Mouse (Mus musculus): ENCODE data around the gene Cd81.
A peak's percentile ranks its signal among the peaks of the same experiment; 100 is the strongest.

Gene Cd81

DNA sequence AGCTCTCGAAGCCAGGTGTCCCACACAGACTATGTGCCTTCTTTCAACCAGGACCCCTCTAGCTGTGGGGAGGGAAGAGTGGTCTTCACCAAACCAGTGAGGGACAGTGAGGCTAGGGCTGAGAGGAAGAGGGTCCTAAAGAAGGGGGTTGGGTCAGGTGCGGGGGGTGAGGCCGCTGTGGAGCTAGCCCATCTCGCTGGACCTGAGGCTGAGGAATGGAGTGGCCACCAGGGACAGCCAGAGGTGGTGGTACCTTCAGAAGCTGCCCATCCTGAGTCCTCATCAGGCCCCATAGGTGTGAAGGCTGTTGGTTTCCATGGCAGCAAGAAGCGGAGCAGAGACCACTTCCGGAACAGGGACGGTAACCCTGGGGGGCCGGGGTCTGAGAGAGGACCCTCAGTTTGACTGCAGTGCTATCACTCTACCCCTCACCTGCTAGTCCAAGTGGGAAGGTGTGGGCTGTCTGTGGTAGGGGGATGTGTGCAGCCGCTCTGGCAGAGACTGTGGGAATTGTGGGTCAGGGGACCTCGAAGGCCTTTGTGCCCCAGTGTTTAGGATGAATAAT, 18.0 kb downstream of the Cd81 start:
- no peak for DNase-seq (ENCODE audit: low spot score)

DNA sequence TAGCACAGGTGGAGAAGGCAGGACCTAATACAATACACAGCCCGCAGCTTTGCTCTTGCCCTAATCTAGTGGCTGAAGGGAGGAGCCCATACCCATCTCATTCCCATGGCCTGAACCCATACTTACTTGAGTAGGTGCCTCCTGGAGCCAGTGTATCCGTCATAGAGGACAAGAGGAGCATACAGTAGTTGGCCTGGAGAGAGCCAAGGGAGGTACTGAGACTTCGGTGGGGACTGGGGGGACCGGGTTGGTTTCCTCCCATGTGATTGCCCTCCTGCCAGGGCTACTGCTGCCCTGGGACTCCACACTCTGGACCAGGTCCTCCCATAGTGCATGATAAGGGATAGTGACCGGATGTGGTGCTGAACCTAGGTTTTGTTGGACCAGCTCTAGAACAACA, 20.1 kb downstream of the Cd81 start:
- DNase-seq (ENCODE audit: low spot score): no peak

DNA sequence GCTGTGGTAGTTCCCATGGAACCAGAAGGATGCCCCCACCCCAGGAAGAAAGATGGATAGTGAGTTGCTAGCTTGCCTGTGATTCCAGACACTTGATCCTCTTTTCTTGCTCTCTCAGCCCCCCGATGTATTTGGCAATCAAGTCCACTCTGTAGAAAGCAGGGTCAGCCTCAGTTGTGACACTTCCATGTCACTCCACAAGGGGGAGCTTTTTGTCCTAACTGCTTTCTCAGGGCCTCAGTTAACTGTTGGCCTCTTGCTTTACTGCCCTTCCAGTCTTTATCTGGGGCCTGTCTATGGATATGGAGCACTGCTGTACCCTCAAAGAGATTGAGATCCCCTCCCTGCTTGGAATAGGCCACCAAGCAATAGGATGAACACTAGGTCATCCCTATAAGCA, 20.5 kb downstream of the Cd81 start:
- DNase-seq (ENCODE audit: low spot score): peak; percentile 68

GRCm38 (mm10) chr7:143075394-143075793, 22.9 kb downstream of the Cd81 start:
- DNase-seq (ENCODE audit: low spot score): no peak

GRCm38 (mm10) chr7:143077351-143077750, 24.8 kb downstream of the Cd81 start:
- DNase-seq (ENCODE audit: low spot score): no peak

GRCm38 (mm10) chr7:143082024-143082423, 29.5 kb downstream of the Cd81 start:
- DNase-seq (ENCODE audit: low spot score): no peak

- DNase-seq (ENCODE audit: low spot score): no peak
These were observed 31.2 kb downstream of the Cd81 start for GRCm38 (mm10) chr7:143083708-143084107.

GRCm38 (mm10) chr7:143086366-143086765, 33.8 kb downstream of the Cd81 start:
- DNase-seq (ENCODE audit: low spot score): peak; percentile 88

DNA sequence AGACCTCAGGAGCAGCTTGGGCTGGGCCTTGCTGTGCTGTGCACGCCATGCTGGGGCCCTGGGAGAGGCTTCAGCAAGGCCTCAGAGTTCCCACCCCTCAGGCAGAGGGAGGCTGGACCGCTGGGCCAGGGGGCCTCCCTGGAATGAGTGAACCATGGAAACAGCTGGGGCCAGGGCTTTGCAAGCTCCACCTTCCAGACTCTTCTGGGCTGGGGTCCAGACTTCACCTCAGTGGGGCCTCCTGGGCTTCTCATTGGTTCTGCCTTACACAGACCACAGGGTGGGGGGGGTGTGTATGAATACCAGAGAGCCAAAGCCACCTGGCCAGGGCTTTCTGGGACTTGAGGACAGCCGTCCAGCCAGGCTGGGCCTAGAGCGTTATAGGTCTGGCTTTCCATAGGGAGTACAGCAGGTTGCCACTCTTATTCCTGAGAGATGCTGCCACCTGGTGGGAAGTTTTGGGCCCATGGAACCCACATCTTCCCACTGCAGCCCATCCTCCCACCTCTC, 34.6 kb downstream of the Cd81 start:
- peak; percentile 79 for DNase-seq (ENCODE audit: low spot score)

GRCm38 (mm10) chr7:143093847-143094246, 41.3 kb downstream of the Cd81 start:
- no peak for DNase-seq (ENCODE audit: low spot score)

- peak; percentile 84 for DNase-seq (ENCODE audit: low spot score)
These were observed 42.3 kb downstream of the Cd81 start, which contains the start of gene Trpm5 for GRCm38 (mm10) chr7:143094592-143095553. Trpm5 (minus strand) TSS chr7:143094642.

DNA sequence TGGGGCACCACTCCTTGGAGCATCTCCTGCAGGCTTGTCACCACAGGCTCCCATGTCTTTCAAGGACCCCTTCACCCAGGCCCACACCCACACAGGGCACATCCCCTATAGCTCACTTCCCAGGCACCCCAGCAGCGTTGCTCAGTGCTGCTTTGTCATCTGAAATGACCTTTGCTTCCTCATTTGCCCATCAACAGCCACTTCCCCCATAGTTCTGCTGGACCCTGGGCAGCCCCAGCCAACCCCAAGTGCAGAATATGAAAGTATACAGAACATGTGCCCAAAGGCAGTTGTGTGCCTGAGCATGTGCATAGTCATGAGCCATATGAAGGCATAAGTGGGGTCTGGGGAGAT, 43.0 kb downstream of the Cd81 start:
- no peak for DNase-seq (ENCODE audit: low spot score)

- DNase-seq (ENCODE audit: low spot score): no peak
These were observed 48.2 kb downstream of the Cd81 start for GRCm38 (mm10) chr7:143100759-143101158.

DNA sequence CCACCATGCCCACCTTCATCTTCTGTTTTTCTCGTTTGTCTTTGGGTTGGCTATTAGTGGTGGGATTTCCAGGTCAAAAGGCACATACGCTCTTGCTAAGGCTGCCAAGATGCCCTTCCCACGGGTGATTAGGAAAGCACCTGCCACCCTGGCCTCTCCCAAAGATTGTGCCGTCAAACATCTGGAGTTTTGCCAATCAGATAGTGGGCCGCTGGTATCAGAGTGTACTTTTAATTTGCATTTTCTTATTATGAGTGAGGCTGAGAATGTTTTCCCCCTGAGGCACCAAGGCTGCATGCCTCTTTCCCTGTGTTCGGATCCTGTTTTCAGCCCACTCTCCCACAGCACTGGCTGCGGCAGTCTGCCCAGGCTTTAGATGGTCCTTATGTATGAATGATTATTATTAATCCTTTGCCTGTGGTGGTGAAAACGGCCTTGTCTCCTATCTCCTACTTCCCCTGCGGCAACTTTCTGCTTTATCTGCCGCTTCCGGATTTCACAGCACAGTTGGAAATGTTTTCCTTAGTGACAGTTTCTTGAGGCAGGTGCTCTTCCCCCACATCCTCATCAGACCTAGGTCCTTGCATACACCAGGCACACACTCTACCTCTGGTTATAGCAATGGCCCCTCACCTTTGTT, 52.8 kb downstream of the Cd81 start:
- DNase-seq (ENCODE audit: low spot score): no peak

GRCm38 (mm10) chr7:143106062-143106461, 53.5 kb downstream of the Cd81 start, which contains the start of gene Kcnq1:
Kcnq1 (plus strand) TSS chr7:143106362.
- DNase-seq (ENCODE audit: low spot score): no peak

- peak; percentile 63 for DNase-seq (ENCODE audit: low spot score)
These were observed 54.3 kb downstream of the Cd81 start for GRCm38 (mm10) chr7:143106672-143107465.

DNA sequence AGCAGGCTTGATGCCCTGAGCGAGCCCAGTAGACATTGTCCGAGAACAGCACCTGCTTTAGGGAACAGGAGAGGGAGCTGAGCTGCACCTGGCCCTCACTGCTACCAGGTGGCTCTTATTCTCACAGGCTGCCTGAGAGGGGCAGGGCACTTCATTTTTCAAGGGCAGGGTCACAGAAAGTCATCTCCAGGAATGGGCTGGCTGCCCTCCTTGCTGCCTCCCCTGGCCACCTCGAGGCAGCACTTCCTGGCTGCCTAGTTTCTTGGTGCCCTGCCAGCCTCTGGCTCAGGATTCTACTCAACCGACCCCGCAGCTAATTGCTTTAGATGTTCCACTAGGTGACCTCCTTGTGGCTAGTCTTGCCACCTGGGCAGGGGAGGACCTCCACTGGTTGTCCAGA, 55.7 kb downstream of the Cd81 start:
- no peak for DNase-seq (ENCODE audit: low spot score)

GRCm38 (mm10) chr7:143108996-143109660, 56.6 kb downstream of the Cd81 start:
- no peak for DNase-seq (ENCODE audit: low spot score)

GRCm38 (mm10) chr7:143109696-143110095, 57.2 kb downstream of the Cd81 start:
- no peak for DNase-seq (ENCODE audit: low spot score)

DNA sequence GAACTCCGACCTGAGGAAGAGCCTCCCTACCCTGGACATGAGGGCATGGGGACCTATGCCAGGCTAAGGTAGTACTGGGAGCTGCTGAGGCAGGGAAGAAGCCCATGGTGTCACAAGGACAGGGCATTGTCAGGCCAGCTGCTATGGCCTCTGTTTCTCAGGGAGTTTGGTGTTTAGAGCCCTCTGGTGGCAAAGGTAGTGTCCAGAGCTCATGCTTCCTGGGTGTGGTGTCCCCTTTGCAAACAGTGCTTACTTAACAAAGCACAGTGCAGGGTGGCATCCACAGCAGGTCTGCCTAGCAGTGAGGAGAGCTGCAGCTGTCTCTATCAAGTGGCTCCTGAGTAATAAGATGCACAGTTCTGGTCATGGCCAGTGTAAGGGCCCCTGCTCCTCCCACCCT, 58.3 kb downstream of the Cd81 start:
- no peak for DNase-seq (ENCODE audit: low spot score)

GRCm38 (mm10) chr7:143111719-143112118, 59.2 kb downstream of the Cd81 start:
- DNase-seq (ENCODE audit: low spot score): no peak

Data from testis, postnatal 10 days (tissue).